Mouse (Mus musculus) heart, embryonic 16.5 days (tissue): ENCODE results near the gene Eps8. TPM values are rescaled to one million over a fixed set of nuclear protein-coding genes. Genes with fewer than 3 reads are reported as not detected.

Experiments used
- ATAC-seq: fragments of 200-750 bp; cut with Nextera tagmentation; replicated peaks from 2 replicates; pipeline ENCODE4 v1.8.0; 2017; ENCODE audit warnings: moderate number of reproducible peaks; ENCODE audit not compliant: insufficient read depth, low FRiP score; ENCODE audit errors: extremely low read depth
- H3K27ac ChIP-seq: fragments of 300-500 bp; sonication (generic); 2 replicates; pipeline ENCODE4 v1.5.1; 2014; ENCODE audit warnings: mild to moderate bottlenecking, low read length, control low read depth, moderate library complexity
- H3K27me3 ChIP-seq: fragments of 300-500 bp; sonication (generic); 2 replicates; pipeline ENCODE4 v1.6.1; 2014; ENCODE audit warnings: low read length, mixed read lengths; ENCODE audit not compliant: control insufficient read depth, insufficient read depth
- H3K36me3 ChIP-seq: fragments of 300-500 bp; sonication (generic); 2 replicates; pipeline ENCODE4 v1.6.1; 2014; ENCODE audit not compliant: control insufficient read depth, insufficient read depth
- H3K4me1 ChIP-seq: fragments of 300-500 bp; sonication (generic); 2 replicates; pipeline ENCODE4 v1.6.1; 2014; ENCODE audit warnings: low read length, mixed read lengths; ENCODE audit not compliant: control insufficient read depth, insufficient read depth
- H3K4me2 ChIP-seq: fragments of 300-500 bp; sonication (generic); 2 replicates; pipeline ENCODE4 v1.6.1; 2014; ENCODE audit warnings: low read depth, mild to moderate bottlenecking, control low read depth, low read length
- H3K4me3 ChIP-seq: fragments of 300-500 bp; sonication (generic); 2 replicates; pipeline ENCODE4 v1.5.1; 2014; ENCODE audit warnings: mild to moderate bottlenecking, control low read depth, low read length
- H3K9ac ChIP-seq: fragments of 300-500 bp; sonication (generic); 2 replicates; pipeline ENCODE4 v1.6.1; 2014; ENCODE audit warnings: low read length, control low read depth
- H3K9me3 ChIP-seq: fragments of 300-500 bp; sonication (generic); replicated peaks from 2 replicates; pipeline ENCODE4 v1.6.1; 2016; ENCODE audit warnings: low read length; ENCODE audit not compliant: control insufficient read depth
- WGBS: fragments of 180-500 bp; shearing (Covaris S2); extraction: QIAGEN DNeasy Blood & Tissue Kit; methylation state at CpG from one replicate; pipeline ENCODE4 v1.1.7; 2014; 5-methylcytosine and 5-hydroxymethylcytosine counted together
- polyA plus RNA-seq: library from polyadenylated mRNA; unstranded; fragments of >200 nt; fragmentation: Nextera tagmentation; extraction: Ambion mirVana; gene quantifications from 2 replicates; pipeline ENCODE4 v1.2.1, GENCODE M21; 2015

Eps8 gene
- polyA plus RNA-seq, 1 experiment from 2014 or later: 36.7 TPM

DNA sequence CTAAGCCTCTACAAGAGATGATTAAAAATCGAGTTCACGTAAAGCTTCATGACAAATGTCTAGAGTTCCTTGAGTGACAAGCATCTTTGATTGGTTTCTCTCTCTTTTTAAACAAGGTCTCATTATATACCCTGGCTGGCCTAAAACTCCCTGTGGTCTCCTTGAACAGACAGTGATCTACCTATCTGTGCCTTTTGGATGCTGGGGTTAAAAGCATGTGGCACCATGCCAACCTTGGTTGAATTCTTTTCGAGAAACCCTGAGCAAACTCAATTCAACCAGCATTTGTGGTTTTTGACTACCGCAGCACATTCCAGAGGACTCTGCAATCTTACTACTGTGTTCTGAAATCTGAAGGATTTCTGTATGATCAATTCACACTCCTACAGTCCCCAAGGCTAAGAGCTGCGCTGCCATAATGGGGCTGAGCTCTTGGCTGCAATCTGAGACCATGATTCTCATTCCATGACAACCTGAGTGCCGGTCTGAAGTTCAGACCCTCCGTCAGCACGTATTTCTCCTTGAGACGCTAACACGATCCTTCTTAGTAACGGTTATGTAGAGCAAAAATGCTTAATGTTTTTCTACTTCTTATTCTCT, 33.9 kb upstream of the Eps8 start:
- Histone ChIP-seq H3K36me3 (no peaks in the 10 kb centered on the region), H3K9ac (no peak overlapping the region), H3K27ac (no peak overlapping the region), H3K4me2 (no peak overlapping the region), H3K4me1 (0 out of 2 replicates have a peak, but pooled peaks cover 3% of the 10 kb centered on the region), H3K27me3 (no peaks in the 10 kb centered on the region), H3K4me3 (no peak overlapping the region), H3K9me3 (no peaks in the 10 kb centered on the region)
- 72% methylated on average over 11 of the region's 11 CpGs for WGBS
- no peak for ATAC-seq

DNA sequence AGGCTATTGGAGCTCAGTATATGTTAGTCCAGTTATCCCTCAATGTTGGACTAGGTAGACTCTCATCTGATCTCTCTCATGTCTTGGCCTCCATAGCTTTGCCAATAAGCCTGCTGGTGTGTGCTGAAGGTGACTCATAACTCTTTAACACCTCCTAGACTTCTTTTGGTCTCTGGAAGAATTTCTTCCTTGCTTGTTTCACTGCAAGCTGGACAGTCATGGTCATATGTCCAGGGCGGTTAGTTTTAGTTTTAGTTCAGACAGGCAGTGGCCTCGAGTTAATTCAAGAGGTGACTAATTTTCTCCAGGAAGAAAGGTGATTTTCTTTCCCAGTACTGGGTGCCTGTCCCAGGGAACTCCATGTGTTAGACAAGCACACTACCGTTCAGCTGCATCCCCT, 33.4 kb upstream of the Eps8 start:
- no peak overlapping the region for H3K4me3 ChIP-seq
- H3K27ac ChIP-seq: no peak overlapping the region
- no peak overlapping the region for H3K4me2 ChIP-seq
- no peak overlapping the region for H3K9ac ChIP-seq
- no peak for ATAC-seq
- no peaks in the 10 kb centered on the region for H3K27me3 ChIP-seq
- WGBS: 75% methylated on average over 3 of the region's 3 CpGs
- no peaks in the 10 kb centered on the region for H3K36me3 ChIP-seq
- H3K9me3 ChIP-seq: no peaks in the 10 kb centered on the region
- 0 out of 2 replicates have a peak, but pooled peaks cover 3% of the 10 kb centered on the region for H3K4me1 ChIP-seq

DNA sequence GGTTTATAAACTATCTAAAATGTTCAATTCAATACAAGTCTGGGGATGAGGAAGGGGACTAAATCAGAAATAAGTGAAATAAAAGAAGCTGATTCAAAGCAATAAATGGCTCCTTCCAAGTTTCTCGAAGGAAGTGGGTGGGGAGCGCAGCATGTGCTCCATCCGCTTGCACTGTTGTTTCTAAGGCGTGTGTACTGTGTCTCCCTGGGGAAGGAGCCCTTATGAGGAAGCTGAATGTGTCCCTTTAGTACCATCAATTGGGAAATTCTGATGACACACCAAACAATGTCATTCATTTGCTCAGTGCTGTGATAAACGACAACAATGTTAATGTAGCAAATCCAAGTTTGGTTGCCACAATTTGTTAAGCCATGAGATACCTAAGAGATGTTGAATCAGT, 33.0 kb upstream of the Eps8 start:
- Histone ChIP-seq H3K4me2 (no peak overlapping the region), H3K9me3 (no peaks in the 10 kb centered on the region), H3K36me3 (no peaks in the 10 kb centered on the region), H3K9ac (no peak overlapping the region), H3K27ac (no peak overlapping the region), H3K4me3 (no peak overlapping the region), H3K4me1 (0 out of 2 replicates have a peak, but pooled peaks cover 3% of the 10 kb centered on the region), H3K27me3 (no peaks in the 10 kb centered on the region)
- WGBS: 86% methylated on average over 5 of the region's 5 CpGs
- no peak for ATAC-seq

DNA sequence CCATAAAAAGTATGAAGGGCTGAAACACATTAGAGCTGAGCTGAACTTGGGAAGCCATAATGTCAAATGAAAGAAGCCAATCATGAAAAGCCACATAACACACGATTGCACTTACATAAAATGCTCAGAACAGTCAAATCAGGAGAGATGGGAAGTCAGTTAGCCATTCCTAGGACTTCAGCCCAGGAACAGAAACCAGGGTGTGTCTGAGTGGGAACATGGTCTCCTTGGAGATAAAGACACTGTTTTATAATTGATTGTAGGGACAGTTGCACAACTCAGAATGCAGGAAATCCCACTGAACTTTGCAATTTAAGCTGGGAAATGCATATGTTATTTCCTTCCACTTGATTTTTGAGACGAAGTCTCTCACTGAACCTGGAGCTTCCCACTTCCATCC, 28.0 kb upstream of the Eps8 start:
- H3K36me3 ChIP-seq: no peaks in the 10 kb centered on the region
- no peaks in the 10 kb centered on the region for H3K4me1 ChIP-seq
- no peak overlapping the region for H3K9ac ChIP-seq
- 79% methylated on average over 2 of the region's 2 CpGs for WGBS
- no peak overlapping the region for H3K4me3 ChIP-seq
- no peak for ATAC-seq
- no peak overlapping the region for H3K4me2 ChIP-seq
- no peak overlapping the region for H3K27ac ChIP-seq
- no peaks in the 10 kb centered on the region for H3K27me3 ChIP-seq
- H3K9me3 ChIP-seq: no peaks in the 10 kb centered on the region

DNA sequence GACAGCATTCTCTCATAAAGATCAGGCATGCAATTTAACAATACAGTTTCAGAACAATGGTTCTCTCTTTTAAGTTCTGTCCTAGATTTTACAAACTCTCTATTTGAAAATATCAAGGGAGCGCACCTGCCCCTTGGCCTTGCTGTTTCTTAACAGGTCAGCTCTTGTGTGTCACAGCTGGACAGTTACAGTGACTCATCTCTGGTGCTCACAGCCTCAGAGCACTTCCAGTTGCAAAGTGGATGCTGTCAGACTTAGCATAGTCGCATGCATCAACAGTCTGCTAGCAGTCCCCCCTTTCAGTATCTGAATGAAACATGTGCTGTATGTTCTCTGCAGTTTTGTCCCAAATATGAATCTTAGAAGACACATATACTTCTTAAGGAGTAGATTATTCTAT, 26.3 kb upstream of the Eps8 start:
- Histone ChIP-seq H3K27ac (no peak overlapping the region), H3K9me3 (no peaks in the 10 kb centered on the region; the same call in 1 of the 2 replicates), H3K4me2 (no peak overlapping the region), H3K4me1 (no peaks in the 10 kb centered on the region), H3K27me3 (no peaks in the 10 kb centered on the region), H3K36me3 (no peaks in the 10 kb centered on the region), H3K9ac (no peak overlapping the region), H3K4me3 (no peak overlapping the region)
- no peak for ATAC-seq
- 87% methylated on average over 2 of the region's 2 CpGs for WGBS

DNA sequence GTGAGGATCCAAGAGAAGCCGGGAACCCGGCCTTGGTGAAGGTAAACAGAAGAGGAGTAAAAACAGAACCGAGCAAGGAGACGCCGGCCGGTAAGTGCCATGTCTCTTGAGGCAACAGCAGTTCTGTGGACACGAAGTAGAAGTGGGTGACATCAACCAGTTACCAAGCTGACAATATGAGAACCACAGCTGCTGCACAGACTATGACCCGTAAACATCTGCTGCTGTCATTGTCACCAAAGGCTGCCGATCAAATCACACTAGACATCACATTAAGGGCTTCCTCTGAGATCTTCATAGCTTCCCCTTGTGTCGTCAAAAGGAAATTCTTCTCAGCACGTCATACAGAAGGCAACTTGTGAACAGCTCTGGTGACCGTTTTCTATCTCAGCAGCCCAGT, 21.9 kb upstream of the Eps8 start:
- 78% methylated on average over 12 of the region's 12 CpGs for WGBS
- Histone ChIP-seq H3K4me3 (no peak overlapping the region), H3K4me2 (no peak overlapping the region), H3K9me3 (no peaks in the 10 kb centered on the region; the same call in 1 of the 2 replicates), H3K27me3 (no peaks in the 10 kb centered on the region), H3K9ac (no peak overlapping the region), H3K36me3 (no peaks in the 10 kb centered on the region), H3K27ac (no peak overlapping the region), H3K4me1 (no peaks in the 10 kb centered on the region)
- ATAC-seq: no peak

DNA sequence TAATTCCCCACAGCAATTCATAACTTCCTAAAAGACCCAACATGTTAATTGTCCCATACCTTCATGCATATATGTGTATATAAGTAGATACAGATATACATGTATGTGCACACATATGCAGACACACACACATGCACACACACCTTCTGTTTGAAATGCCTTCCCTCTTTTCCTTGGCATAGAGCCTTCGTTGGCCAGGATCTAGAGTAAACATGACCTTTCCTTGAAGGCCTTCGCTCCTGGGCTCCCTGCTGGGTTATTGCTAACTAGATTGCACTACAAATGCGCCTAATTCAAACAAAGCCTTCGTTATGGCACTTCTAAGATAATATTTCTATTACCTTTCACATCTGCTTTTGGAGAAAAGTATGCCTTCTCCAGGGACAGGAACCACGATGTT, 20.9 kb upstream of the Eps8 start:
- Histone ChIP-seq H3K4me2 (no peak overlapping the region), H3K9me3 (no peaks in the 10 kb centered on the region; the same call in 1 of the 2 replicates), H3K4me3 (no peak overlapping the region), H3K36me3 (no peaks in the 10 kb centered on the region), H3K9ac (no peak overlapping the region), H3K27ac (no peak overlapping the region), H3K27me3 (no peaks in the 10 kb centered on the region), H3K4me1 (no peaks in the 10 kb centered on the region)
- ATAC-seq: no peak
- 70% methylated on average over 5 of the region's 5 CpGs for WGBS

DNA sequence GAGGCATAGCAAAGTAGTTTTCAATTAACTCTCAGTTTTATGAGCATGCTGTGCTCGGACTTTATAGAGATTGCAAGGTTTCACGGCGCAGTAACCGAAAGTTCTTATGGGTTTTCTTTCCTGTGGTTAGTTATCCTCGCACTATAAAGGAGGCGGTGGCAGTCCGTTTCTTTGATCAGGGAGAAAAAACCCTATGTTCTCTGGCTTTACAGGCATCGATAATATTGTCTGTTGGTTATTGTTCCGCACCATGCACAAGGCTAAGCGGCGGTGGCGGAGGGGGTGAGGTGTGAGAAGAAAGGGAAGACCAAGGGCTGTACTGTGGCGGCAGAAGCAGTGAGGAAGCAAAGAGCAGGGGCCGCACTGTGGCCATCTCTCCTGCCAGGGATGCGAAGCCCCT, 18.6 kb upstream of the Eps8 start:
- H3K27me3 ChIP-seq: no peaks in the 10 kb centered on the region
- no peak for ATAC-seq
- no peak overlapping the region for H3K4me2 ChIP-seq
- no peaks in the 10 kb centered on the region for H3K4me1 ChIP-seq
- H3K36me3 ChIP-seq: no peaks in the 10 kb centered on the region
- H3K4me3 ChIP-seq: no peak overlapping the region
- no peaks in the 10 kb centered on the region; the same call in 1 of the 2 replicates for H3K9me3 ChIP-seq
- no peak overlapping the region for H3K9ac ChIP-seq
- H3K27ac ChIP-seq: no peak overlapping the region
- WGBS: 91% methylated on average over 15 of the region's 15 CpGs

DNA sequence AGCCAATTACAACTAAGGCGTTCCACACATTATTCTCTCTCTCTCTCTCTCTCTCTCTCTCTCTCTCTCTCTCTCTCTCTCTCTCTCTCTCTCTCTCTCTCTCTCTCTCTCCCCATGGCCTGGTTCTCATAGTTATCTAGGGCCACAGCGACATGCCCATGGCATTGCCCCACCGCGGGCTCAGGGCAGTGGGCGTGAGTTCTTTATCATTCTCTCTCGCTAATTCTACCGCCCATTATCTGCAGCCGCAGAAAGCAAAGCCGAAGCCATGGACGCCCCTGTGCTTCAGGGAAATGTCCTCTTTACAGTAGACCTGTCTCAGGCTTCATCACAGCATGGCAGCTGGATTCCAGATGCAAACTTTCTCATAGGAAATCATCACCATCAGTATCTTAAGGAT, 16.9 kb upstream of the Eps8 start:
- Histone ChIP-seq H3K9ac (no peak overlapping the region), H3K27ac (no peak overlapping the region), H3K4me2 (no peak overlapping the region), H3K9me3 (no peaks in the 10 kb centered on the region), H3K4me3 (no peak overlapping the region), H3K4me1 (no peaks in the 10 kb centered on the region), H3K27me3 (no peaks in the 10 kb centered on the region), H3K36me3 (no peaks in the 10 kb centered on the region)
- ATAC-seq: no peak
- 47% methylated on average over 10 of the region's 10 CpGs for WGBS
